Mouse (Mus musculus): ENCODE data around the gene Sf3b4.
A peak's percentile ranks its signal among the peaks of the same experiment; 100 is the strongest.
"Not testable (repeated sequence)": the region's sequence is repeated elsewhere in the genome, so short reads cannot be mapped to it uniquely, and the experiment has no call there.

The Sf3b4 gene

DNA sequence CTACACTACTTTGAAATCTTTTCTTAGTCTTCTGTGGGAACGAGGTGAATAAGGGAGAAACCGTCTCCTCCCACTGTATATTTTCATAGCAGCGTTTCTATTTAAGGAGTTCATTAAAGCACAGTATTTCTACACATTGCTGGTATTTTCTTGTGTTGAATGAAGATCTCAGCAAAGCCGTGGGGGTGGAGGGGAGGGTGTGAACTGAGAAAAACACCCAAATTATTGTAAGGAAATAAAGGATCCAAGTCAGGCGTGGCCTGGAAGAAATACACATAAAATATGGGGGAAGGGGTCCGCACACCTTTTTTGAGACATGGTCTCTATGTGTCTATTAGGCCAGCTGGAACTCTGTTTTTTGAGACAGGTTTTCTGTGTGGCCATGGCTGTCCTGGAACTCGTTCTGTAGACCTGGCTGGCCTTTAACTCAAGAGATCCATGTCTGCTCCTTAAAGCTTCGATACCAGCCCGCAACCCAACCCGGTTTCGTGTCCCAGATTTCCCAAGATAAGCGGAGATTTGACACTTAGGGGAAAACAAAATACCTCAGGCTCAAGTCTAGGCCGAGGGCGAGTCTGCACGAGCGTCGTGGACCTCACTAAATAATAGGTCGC lies 442 bp upstream of the Sf3b4 start:
- ATAC-seq (ENCODE audit: insufficient number of reproducible peaks, low FRiP score, low TSS enrichment): no peak; the same call in 1 of the 2 replicates

DNA sequence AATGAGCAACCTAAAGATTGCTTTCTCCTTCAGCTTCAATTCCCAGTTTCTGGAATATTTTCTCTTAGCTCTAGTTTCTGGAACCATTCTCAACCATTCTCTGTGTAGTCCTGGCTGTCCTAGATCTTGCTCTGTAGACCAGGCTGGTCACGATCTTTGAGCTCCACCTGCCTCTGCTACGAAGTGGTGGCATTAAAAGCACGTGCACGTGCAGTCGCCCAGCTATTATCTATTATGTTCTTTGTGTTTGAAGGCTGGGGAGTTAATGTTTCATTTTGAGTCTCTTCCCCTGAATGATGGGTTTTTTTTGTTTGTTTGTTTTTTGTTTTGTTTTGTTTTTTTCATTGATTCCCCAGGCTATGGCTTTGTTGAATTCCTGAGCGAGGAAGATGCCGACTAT lies 1.1 kb downstream of the Sf3b4 start:
- no peak for ATAC-seq (ENCODE audit: insufficient number of reproducible peaks, low FRiP score, low TSS enrichment)

DNA sequence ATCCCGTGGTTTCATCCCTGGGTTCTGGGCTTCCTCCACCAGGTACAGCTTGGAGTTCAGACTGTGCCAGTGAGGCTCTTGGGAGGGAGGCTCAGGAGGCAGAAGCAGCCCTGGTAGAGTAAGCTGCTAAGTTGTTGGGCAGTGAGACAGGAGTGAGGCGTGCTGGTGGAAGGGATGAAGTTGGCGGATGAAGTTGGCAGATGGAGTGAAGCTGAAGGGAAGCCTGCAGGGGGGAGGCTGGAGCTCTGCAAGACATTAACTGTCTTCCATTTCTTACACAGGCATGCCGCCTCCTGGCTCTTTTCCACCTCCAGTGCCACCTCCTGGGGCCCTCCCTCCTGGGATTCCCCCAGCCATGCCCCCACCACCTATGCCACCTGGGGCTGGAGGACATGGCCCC lies 1.9 kb downstream of the Sf3b4 start:
- ATAC-seq (ENCODE audit: insufficient number of reproducible peaks, low FRiP score, low TSS enrichment): not testable (repeated sequence)

DNA sequence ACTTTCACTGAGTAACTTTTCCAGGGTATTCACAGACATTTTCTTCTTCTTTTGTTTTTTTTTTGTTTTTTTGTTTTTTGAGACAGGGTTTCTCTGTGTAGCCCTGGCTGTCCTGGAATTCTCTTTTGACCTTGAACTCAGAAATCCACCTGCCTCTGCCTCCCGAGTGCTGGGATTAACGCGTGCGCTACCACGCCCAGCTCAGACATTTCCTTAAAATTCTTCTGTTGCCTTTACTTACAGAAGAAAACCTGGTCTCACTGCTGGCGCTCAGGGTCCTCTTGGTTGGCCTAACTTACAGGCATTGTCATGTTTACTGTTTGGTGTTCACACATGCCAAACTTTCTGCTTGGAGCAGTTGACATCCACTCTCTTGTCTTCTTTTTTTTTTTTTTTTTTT lies 3.1 kb downstream of the Sf3b4 start:
- no peak for ATAC-seq (ENCODE audit: insufficient number of reproducible peaks, low FRiP score, low TSS enrichment)

DNA sequence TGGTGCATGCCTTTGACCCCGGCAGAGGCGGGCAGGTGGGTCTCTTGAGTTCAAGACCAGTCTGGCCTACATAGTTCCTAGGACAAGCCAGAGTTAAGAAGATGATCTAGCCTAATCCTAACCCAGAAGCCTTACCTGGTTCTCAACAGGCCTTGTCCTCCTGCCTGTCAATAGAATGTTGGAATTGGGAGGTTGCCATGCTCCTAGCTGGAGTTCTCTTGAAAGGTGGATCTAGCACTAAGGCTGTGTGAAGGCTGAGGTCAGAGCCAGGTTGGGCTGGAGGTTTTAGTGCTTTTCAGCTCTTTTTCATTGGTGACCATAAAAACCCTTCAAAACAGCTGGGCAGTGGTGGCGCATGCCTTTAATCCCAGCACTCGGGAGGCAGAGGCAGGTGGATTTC lies 6.3 kb downstream of the Sf3b4 start:
- ATAC-seq (ENCODE audit: insufficient number of reproducible peaks, low FRiP score, low TSS enrichment): no peak

DNA sequence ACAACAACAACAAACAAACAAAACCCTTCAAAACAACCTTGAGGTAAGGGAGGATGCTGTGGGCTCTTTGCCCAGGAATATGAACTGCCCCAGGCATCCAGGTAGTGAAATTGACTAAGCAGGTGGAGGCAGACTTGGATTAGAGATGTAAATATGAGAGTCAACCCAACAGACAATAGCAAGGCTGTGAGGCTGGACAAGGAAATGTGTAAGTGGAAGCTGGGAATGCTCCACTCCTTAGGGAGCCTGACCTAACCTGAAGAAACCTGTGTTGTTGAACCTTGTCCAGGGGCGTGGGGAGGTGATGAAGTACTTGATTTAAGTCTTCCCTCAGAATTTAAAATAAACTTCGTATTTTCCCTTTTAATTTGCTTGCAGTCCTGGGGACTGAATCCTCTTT lies 6.8 kb downstream of the Sf3b4 start:
- ATAC-seq (ENCODE audit: insufficient number of reproducible peaks, low FRiP score, low TSS enrichment): no peak

DNA sequence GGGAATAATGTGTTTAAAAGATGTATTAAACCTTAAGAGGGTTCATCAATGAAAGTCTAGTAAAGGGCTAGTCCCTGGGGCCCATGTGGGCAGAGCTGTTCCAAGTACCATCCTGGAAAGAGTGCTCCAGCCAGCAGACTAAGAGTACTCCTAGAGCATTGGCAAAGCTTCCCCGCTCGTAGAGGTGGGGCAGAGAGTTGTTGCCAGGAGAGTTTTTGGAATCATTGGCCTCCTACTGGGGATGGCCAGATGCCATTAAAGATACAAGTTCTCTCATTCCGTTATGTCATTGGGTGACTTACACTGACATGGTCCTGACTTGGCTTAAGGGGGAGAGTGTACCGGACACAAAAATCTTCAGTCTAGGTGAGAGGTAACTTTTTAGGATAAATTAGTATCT lies 7.4 kb downstream of the Sf3b4 start:
- no peak for ATAC-seq (ENCODE audit: insufficient number of reproducible peaks, low FRiP score, low TSS enrichment)

DNA sequence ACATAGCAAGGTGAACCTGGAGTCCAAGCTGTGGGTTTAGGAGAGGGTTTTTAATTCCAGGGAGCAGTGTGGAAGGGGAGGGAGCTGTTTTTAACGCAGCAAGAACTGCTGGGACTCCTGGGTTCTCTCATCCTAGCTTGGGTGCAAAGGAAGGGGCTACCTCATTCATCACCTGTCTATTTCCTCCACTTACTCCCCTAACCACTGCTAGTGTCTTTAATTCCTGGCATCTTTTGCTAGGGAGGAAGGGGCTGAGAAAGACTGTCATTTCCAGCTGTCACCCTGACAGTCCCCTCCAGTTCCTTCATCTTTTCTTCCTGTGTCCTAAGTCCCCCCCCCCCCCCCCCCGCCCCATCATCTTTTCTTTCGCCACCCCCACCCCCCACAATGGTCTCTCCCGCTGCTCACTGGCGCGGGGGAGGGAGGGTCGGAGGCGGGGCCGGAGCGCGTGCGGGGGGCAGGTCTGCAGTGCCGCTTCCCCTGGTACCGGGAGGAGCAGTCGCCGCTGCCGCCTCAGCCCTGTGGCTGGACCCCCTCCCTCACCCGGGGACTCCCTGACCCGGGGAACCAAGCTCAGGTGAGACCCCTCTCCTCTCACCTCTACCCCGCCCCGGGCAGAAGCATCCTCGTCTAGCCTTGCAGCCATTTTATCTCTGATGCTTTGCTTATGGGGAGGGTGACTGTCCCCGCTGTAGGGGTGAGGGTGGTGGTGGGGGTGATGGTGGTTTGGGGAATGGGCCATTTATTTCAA lies 8.8 kb downstream of the Sf3b4 start, which contains the start of gene Sv2a:
Sv2a (plus strand) TSS at position 425 of the 751 bp plus-strand sequence.
- ATAC-seq (ENCODE audit: insufficient number of reproducible peaks, low FRiP score, low TSS enrichment): peak; percentile 31; the same call in 1 of the 2 replicates

DNA sequence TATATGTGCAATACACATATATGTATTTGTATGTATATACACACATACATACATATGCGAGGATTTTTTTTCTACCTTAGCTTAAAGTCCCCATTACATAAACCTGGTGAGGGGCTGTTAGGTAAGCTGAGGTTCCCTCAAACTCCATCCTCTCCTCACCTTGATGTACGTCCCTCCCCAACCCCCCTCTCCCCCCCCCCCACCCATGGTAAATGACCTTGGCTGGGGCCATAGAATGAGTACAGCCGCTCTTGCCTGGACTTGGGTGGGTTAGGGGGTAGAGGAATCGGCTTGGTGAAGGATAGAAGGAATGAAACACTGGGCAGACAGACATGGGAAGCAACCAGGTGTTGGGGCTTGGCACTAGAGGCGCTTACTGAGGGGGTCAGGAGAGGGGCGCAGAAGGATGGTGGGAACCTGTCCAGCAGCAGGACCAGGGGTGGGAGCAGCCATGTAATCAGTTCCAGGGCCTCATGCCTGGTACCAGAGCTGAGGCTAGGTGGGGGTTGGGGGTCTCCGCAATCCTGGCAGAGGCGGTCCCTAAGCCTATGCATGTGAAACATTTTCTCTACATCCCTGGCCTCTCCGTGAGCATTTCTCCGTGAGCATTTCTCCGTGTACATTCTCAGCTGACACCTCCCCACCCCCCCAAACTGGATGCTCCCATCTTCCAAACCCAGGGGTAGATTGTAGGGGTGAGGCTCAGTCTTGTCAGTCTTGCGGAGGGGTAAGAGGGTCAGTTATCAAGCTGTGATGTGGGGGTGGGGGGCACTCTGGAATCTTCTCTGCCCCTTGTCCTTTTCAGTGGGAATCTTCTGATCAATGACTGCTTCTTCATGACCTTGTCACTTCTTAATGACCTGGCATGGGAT lies 9.6 kb downstream of the Sf3b4 start:
- 0 out of 2 replicates have a peak, but pooled peaks have one; percentile 13 for ATAC-seq (ENCODE audit: insufficient number of reproducible peaks, low FRiP score, low TSS enrichment)

DNA sequence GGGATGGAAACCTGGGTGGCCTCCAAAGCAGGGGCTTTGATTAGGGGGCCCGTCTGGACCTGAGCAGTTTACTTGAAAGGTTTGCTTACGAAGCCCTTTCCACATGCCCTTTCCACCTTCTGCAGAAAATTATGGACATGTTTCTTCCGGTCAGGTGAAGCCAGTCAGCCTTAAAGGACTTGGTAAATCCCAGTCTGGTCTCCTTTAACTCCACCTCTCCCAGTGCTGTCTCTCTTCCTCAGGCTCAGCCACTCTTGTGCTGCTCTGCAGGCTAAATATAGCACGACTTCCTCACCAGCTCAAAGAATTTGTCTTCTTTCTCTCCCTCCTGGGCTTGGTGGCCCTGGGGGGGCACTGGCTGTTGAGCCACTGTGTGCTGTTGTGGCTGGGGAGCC lies 10.2 kb downstream of the Sf3b4 start:
- 0 out of 2 replicates have a peak, but pooled peaks have one; percentile 45 for ATAC-seq (ENCODE audit: insufficient number of reproducible peaks, low FRiP score, low TSS enrichment)

DNA sequence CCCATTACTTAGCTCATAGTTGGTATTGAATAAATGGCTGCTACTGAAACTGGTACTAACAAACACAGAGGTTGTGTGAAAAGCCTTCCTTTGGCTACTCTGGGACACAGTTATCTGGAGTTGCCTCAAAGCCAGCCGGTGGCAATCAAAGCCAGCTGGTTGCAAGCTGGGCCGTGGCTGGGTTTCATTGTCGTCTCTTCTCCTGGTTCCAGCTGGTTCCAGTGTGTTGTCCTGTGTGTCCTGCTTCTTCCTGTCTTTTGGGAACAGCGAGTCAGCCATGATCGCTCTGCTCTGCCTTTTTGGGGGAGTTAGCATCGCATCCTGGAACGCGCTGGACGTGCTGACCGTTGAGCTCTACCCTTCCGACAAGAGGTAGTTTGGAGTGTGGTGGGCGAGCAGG lies 20.8 kb downstream of the Sf3b4 start:
- no peak for ATAC-seq (ENCODE audit: insufficient number of reproducible peaks, low FRiP score, low TSS enrichment)

DNA sequence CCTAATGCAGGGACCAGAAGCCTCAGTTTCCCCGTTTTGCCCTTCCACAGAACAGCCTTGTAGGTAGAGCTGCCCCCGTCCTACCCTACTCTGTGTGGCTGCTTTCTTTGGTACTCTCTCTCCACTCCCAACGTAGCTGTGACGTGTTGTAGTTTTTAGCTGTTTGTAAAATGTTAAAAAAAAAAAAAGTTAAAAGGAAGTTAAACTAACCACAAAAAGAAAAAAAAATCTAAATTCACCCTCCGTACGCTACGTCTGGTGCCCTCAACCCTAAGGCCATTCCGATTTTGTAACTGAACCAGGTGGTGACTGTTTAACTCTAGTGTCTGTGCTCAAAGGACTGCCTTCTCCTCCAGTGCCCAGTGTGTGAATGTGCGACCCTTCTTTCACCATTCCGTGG lies 22.8 kb downstream of the Sf3b4 start:
- ATAC-seq (ENCODE audit: insufficient number of reproducible peaks, low FRiP score, low TSS enrichment): no peak

DNA sequence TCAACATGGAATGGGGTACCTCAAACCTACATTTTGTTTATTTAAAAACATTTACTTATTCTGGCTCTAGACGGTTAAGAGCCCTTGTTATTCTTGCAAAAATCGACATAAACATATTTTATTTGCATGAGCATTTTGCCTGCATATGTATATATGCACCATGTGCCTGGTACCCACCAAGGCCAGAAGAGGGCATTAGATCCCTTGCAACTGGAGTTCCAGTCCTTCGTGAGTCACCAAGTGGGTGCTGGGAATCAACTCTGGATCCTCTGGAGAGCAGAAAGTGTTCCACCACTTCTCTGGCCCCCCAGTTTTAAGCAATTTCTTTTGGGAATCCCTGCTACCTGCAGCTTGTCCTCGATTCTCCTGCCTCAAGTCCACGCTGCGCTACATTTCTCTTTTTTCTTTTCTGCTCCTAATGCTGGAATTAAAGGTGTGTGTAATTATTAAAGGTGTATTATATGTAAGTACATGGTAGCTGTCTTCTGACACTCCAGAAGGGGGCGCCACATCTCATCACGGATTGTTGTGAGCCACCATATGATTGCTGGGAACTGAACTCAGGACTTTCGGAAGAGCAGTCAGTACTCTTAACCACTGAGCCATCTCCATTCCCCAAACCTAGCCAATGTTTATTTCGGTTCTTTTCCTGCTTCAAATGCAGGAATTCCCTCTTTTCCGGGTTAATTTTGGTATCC lies 23.6 kb downstream of the Sf3b4 start:
- no peak for ATAC-seq (ENCODE audit: insufficient number of reproducible peaks, low FRiP score, low TSS enrichment)

DNA sequence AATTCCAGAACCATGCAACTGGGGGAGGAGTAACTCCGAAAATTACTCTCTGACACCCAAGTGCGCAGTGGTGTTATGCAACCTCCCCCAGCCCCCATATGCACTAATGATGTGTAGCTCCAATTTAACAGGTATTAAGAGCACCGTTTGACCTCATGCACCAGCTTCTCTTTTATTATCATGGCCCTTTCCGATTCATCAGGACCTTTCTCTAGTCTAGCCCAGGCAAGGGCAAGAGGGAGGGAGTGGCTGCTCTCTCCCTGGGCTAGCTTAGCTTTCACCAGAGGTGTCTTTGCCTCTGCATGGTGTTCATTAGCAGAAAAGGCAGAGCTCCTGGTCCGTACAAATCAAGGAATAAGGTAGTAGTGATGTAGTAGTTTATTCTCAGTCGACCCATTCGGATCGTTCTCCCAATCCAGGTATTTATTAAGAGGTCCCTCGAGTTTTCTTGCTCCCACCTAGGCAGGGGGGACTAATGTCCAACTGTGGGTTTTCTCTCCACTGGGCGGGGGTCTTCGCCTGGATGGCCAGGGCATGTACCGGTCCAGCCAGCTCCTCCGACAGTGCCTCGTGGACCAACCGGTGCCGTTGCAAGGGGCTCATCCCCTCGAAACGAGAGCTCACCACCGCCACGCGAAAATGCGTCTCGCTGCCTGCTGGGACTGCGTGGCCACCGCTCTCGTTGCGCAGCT lies 24.5 kb downstream of the Sf3b4 start:
- no peak for ATAC-seq (ENCODE audit: insufficient number of reproducible peaks, low FRiP score, low TSS enrichment)

DNA sequence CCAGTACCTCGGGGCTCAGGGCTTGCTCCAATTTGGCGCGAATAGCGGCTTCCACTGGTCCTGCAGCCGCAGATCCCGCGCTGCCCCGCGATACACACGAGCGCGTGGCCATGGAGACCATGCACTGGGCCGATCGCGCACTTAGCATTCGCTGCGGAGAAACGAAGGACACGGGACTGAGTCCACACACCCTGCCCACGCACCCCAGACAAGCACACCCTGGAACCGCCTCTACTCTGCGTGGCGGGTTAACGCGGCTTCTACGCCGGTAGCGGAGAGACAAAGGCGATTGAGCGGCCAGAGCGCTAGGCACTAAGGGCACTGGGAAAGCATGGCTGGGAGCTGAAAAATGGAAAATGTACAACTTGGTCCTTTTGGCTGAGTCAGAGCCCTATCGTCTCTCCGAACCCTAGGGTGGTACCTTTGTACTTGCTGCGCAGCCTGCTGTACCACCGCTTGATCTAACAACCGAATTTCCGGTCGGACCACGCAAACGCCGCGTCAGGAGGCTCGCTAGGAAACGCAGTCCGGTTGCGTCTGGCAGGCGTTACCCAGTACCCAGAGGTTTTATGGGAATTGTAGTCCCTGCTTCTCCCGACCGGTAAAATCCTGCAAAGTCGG lies 25.1 kb downstream of the Sf3b4 start:
- peak; percentile 92 for ATAC-seq (ENCODE audit: insufficient number of reproducible peaks, low FRiP score, low TSS enrichment)

DNA sequence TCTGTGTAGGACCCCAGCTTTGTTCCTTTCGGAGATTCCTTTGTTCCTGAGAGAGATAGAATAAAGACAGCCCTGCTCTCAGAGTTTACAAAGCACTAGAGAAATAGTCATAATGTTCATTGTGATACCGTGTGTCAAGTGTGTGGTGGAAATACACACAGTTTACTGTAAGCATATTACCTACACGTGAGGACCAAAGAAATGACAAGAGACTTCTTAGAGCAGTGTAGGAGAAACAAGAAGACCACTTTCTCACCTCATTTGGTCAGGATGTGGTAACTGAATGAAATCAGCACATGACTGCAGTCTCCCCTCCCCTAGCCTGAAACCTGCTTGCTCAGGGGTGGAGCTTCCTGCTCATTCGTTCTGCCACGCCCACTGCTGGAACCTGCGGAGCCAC lies 26.0 kb downstream of the Sf3b4 start:
- ATAC-seq (ENCODE audit: insufficient number of reproducible peaks, low FRiP score, low TSS enrichment): no peak

DNA sequence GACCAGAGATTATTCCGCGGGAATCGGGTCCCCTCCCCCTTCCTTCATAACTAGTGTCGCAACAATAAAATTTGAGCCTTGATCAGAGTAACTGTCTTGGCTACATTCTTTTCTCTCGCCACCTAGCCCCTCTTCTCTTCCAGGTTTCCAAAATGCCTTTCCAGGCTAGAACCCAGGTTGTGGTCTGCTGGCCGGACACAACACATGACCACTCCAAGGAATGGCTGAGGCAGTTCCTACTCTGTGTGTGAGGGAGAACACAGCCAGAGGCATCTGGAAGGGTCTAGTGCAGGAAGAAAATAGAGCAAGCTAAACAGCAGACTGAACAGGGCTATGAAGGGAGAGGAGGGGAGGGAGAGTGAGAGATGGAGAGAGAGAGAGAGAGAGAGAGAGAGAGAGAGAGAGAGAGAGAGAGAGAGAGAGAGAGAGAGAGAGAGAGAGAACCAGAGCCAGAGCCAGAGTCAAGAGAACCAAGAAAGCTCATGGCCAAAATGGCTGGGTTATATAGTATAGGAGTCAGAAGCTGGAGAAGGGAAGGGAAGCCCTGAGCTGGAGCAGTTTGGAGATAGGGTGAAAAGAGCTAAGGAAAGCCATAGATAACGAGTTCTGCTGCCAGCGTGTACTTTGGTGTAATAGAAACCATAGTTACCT lies 26.6 kb downstream of the Sf3b4 start:
- not testable (repeated sequence) for ATAC-seq (ENCODE audit: insufficient number of reproducible peaks, low FRiP score, low TSS enrichment)

DNA sequence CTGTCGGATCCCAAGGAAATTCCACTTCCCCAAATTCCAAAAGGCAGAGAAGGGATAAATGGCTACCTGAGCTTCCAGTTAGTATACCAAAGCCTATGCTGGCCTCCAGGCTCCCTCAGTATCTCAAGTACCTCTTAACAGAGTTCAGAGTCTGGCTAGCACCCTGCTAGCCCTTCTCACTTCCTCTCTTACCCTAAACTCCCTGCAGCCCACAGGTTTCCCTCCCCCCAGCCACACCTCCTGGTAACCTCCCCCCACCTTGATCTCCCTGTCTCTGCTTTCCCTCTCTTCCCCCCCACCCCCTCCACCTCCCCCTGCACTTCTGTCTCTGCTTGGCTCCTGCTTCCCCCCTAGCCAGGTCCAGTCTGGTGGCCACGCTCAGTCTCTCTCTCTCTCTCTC lies 27.6 kb downstream of the Sf3b4 start:
- no peak for ATAC-seq (ENCODE audit: insufficient number of reproducible peaks, low FRiP score, low TSS enrichment)

DNA sequence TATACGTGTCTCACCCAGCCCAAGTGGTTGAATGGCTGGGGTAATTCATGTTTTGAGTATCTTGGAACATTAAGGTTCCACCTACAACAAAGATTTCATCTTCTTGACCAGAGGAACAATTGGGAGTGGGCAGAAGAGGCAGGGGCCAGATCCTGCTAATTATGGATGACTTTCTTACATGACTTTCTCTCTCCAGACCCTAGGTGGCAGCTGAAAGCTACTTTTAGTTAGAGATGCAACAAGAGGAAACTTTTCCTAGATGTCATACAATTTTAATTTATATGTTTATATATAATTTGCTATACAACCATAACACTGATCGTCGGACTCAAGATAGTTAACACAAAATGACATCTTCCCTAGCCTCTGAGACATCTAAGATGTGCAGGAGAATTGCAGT lies 35.7 kb downstream of the Sf3b4 start:
- no peak for ATAC-seq (ENCODE audit: insufficient number of reproducible peaks, low FRiP score, low TSS enrichment)

All from cerebellum, adult (tissue).